Mouse (Mus musculus): ENCODE results near the gene Rbbp8nl. TPM values are rescaled to one million over a fixed set of nuclear protein-coding genes. Genes with fewer than 3 reads are reported as not detected.
A peak's percentile ranks its signal among the peaks of the same experiment; 100 is the strongest.

Gene Rbbp8nl
- total and polyA plus RNA-seq, 3 experiments = not detected

DNA sequence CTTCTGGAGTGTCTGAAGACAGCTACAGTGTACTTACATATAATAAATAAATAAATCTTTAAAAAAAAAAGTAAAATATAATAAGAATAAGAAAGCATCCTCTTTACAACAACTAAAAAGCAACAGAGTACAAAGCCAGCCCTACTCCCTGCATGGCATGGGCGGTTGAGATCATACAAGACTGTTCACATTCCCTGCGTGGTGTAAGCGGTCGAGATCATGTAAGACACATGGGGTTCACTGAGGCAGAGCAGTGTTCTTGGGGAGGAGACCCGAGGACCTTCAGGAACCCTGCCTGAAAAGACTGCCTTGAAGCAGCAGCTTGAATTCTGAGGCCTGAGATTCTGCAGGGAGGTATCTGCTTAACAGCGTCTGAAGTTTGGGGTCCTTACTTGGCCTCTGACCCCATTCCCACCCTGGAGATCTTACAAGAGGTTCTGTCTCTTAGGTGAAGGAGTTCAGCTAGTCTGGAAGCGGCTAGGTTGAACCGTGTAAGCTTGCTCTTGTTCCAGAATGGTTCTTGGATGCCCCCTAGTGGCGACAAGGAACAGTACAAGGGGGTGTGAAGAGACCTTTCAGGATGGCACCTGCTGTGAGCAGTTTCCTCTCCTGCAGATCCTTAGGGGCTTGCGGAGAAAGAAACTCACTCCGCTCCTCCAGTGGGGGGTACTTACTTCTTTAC lies 38.6 kb downstream of the Rbbp8nl start (continued):
- peak; percentile 93 for TF ChIP-seq RAD21 (IDR thresholded peaks at IDR 0.05; ENCODE audit: low read depth, low read length)
- peak; percentile 82 for TF ChIP-seq SMC3 (IDR thresholded peaks at IDR 0.05; ENCODE audit: low read depth, low read length)
- TF ChIP-seq MAZ (IDR thresholded peaks at IDR 0.05; ENCODE audit: low read depth, low read length) = no peak

DNA sequence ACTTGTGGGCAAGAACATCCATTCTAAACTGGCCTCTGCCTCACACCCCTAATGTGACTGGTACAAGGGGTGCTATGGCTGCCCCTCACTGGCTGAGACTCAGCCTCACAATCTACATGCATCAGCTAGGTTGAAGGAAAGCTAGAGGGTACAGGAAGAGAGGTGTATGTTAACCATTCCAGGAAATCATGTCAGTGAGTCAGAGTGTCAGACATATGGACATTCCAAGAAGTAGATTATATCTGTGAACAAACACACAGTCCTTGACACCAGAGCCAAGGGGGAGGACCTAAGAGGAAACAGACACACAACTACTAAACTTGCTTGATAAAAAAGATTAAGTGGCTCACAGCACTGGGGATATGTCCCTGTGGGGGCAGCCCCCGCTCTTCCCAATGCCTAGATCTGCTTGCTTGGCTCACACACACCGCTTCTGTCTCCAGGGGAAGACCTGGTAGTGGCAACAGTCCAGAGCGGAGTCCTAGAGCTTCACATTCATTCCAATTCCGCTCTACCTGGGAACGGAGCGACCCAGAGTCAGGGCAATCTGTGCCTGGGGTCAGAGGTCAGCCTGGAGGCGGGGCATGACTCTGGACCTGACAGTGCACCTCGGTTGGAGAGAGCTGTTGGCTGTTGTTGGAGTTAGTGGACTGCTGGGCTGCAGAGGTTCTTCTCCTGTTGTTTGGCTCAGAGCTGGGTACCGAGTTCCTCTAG lies 40.6 kb downstream of the Rbbp8nl start:
- H3K79me2 ChIP-seq (ENCODE audit: control insufficient read depth, insufficient read depth, low read length, poor library complexity) = no peaks in the 10 kb centered on the region
- no peaks in the 10 kb centered on the region; a peak in 1 of 4 replicates for H3K36me3 ChIP-seq (ENCODE audit: control insufficient read depth in 1 of 2, insufficient read depth in 2 of 2, low read length in 2 of 2)
- H3K4me3 ChIP-seq (ENCODE audit: control insufficient read depth in 1 of 2, insufficient read depth in 1 of 2, low read depth in 2 of 2, low read length in 2 of 2) = no peak overlapping the region
- TF ChIP-seq MAX (IDR thresholded peaks at IDR 0.05; ENCODE audit: low read length) = no peak
- no peak for TF ChIP-seq TBP (IDR thresholded peaks at IDR 0.05; ENCODE audit: low read depth, low read length)
- no peak for TF ChIP-seq ZMIZ1 (IDR thresholded peaks at IDR 0.05; ENCODE audit: low read depth, low read length)
- TF ChIP-seq ELF1 (IDR thresholded peaks at IDR 0.05; ENCODE audit: low read depth, low read length) = no peak
- no peak for TF ChIP-seq MEF2A (IDR thresholded peaks at IDR 0.05; ENCODE audit: extremely low read depth, insufficient replicate concordance, low read depth, low read length, poor library complexity, severe bottlenecking)
- TF ChIP-seq HCFC1 (IDR thresholded peaks at IDR 0.05; ENCODE audit: low read depth, low read length) = no peak
- TF ChIP-seq UBTF (IDR thresholded peaks at IDR 0.05; ENCODE audit: borderline replicate concordance, insufficient read depth, low read depth, low read length) = no peak
- TF ChIP-seq GATA1 (IDR thresholded peaks at IDR 0.05; ENCODE audit: low read depth, low read length) = no peak
- TF ChIP-seq MAZ (IDR thresholded peaks at IDR 0.05; ENCODE audit: low read depth, low read length) = no peak
- TF ChIP-seq GABPA (IDR thresholded peaks at IDR 0.05; ENCODE audit: low read depth, low read length) = no peak
- TF ChIP-seq POLR2AphosphoS5 (IDR thresholded peaks at IDR 0.05; ENCODE audit: borderline replicate concordance, low read depth, low read length) = no peak
- TF ChIP-seq POLR2A (IDR thresholded peaks at IDR 0.05; ENCODE audit: control insufficient read depth in 1 of 2, insufficient read depth in 1 of 2, low read depth in 1 of 2, low read length in 2 of 2, poor library complexity in 1 of 2) = no peak
- H3K4me1 ChIP-seq (ENCODE audit: control insufficient read depth in 1 of 2, insufficient read depth in 2 of 2, low read length in 2 of 2) = peaks cover 0 to 6% of the 10 kb centered on the region in 2 experiments; a peak in 1 of 4 replicates
- DNase-seq (ENCODE audit: low read depth, low spot score) = no peak
- no peak overlapping the region; the same call in 1 of the 2 replicates for H3K27ac ChIP-seq (ENCODE audit: control insufficient read depth, low read depth, low read length)
- no peaks in the 10 kb centered on the region for H3K27me3 ChIP-seq (ENCODE audit: control insufficient read depth in 1 of 2, insufficient read depth in 2 of 2, low read length in 2 of 2)
- H3K9ac ChIP-seq (ENCODE audit: control insufficient read depth, low read depth, low read length, poor library complexity, severe bottlenecking) = no peak overlapping the region
- H3K9me3 ChIP-seq (replicated peaks; ENCODE audit: insufficient read depth, low read length) = no peaks in the 10 kb centered on the region

DNA sequence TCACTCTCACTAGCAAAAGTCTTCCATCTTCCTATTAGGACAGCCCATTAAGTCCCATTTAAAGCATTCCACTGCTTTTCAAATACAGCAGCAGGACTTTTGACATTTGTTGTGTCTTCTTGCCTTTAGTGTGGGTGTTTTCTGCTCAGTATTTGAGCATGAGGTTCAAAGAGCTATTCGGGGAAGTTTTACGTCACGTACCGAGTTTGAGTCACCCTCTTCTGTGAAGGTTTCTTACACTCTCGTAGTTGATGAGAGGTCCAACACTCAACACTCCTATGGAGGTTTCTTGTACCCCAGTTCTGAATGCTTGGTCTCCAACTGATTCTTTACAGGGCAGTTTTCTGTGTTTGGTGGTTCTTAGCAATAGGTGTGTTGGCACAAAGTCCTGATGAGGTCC lies 41.8 kb downstream of the Rbbp8nl start:
- TF ChIP-seq ZNF384 (IDR thresholded peaks at IDR 0.05; ENCODE audit: low read depth, low read length) = no peak
- no peak for TF ChIP-seq TBP (IDR thresholded peaks at IDR 0.05; ENCODE audit: low read depth, low read length)
- TF ChIP-seq HCFC1 (IDR thresholded peaks at IDR 0.05; ENCODE audit: low read depth, low read length) = no peak
- TF ChIP-seq NRF1 (IDR thresholded peaks at IDR 0.05; ENCODE audit: insufficient read depth, low read depth, low read length, poor library complexity, severe bottlenecking) = no peak
- no peak for TF ChIP-seq GABPA (IDR thresholded peaks at IDR 0.05; ENCODE audit: low read depth, low read length)
- TF ChIP-seq CHD2 (IDR thresholded peaks at IDR 0.05; ENCODE audit: low read length) = no peak
- H3K79me2 ChIP-seq (ENCODE audit: control insufficient read depth, insufficient read depth, low read length, poor library complexity) = no peaks in the 10 kb centered on the region
- no peak overlapping the region for H3K27ac ChIP-seq (ENCODE audit: control insufficient read depth, low read depth, low read length)
- no peaks in the 10 kb centered on the region; a peak in 1 of 4 replicates for H3K36me3 ChIP-seq (ENCODE audit: control insufficient read depth in 1 of 2, insufficient read depth in 2 of 2, low read length in 2 of 2)
- H3K9ac ChIP-seq (ENCODE audit: control insufficient read depth, low read depth, low read length, poor library complexity, severe bottlenecking) = no peak overlapping the region
- no peaks in the 10 kb centered on the region for H3K27me3 ChIP-seq (ENCODE audit: control insufficient read depth in 1 of 2, insufficient read depth in 2 of 2, low read length in 2 of 2)
- DNase-seq (ENCODE audit: low read depth, low spot score) = no peak
- no peak overlapping the region for H3K4me3 ChIP-seq (ENCODE audit: control insufficient read depth in 1 of 2, insufficient read depth in 1 of 2, low read depth in 2 of 2, low read length in 2 of 2)
- H3K9me3 ChIP-seq (replicated peaks; ENCODE audit: insufficient read depth, low read length) = no peaks in the 10 kb centered on the region
- peaks cover 0 to 6% of the 10 kb centered on the region in 2 experiments; a peak in 1 of 4 replicates for H3K4me1 ChIP-seq (ENCODE audit: control insufficient read depth in 1 of 2, insufficient read depth in 2 of 2, low read length in 2 of 2)
